Mouse (Mus musculus): Measurements from ENCODE around the gene Rgma. TPM values are rescaled to one million over a fixed set of nuclear protein-coding genes. Genes with fewer than 3 reads are reported as not detected.
A peak's percentile ranks its signal among the peaks of the same experiment; 100 is the strongest.

Rgma gene
- polyA plus RNA-seq, 1 experiment from 2014 or later: 10.0 TPM

DNA sequence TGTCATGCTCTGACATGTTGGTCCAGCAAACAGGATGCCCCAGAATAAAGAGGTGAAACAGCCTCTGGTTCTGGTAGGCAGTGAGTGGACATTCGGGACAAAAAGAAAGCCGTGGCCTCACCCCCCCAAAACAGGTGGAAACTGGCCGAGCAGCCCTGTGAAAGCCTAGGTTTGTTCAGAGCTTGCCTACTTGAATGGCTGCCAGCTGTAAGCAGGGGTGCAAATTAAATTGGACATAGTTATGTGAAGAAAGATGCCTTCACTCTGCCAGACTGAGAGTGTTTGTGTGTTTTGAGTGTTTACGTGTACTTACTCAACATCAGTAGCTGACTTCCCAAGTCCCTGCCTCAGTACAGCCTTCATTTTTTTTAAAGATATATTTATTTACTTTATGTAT is 18.7 kb downstream of the Rgma start:
- no peaks in the 10 kb centered on the region; the same call in 1 of the 2 replicates for H3K27me3 ChIP-seq (ENCODE audit: insufficient read depth, low read length)
- H3K36me3 ChIP-seq (ENCODE audit: insufficient read depth, low read length): no peaks in the 10 kb centered on the region
- H3K27ac ChIP-seq (ENCODE audit: low read length): peak overlapping the region; percentile 31; the same call in 1 of the 2 replicates
- 42% methylated on average over 4 of the region's 4 CpGs for WGBS
- H3K9me3 ChIP-seq (ENCODE audit: low read length): no peaks in the 10 kb centered on the region
- peak overlapping the region; percentile 84 for H3K4me2 ChIP-seq (replicated peaks; ENCODE audit: low read depth, low read length)
- H3K9ac ChIP-seq (replicated peaks; ENCODE audit: low read length): no peak overlapping the region
- ATAC-seq (ENCODE audit: low FRiP score, low TSS enrichment): no peak
- H3K4me3 ChIP-seq (ENCODE audit: low read length): peak overlapping the region; percentile 81
- peaks cover 51% of the 10 kb centered on the region for H3K4me1 ChIP-seq (ENCODE audit: insufficient read depth, low read length)

DNA sequence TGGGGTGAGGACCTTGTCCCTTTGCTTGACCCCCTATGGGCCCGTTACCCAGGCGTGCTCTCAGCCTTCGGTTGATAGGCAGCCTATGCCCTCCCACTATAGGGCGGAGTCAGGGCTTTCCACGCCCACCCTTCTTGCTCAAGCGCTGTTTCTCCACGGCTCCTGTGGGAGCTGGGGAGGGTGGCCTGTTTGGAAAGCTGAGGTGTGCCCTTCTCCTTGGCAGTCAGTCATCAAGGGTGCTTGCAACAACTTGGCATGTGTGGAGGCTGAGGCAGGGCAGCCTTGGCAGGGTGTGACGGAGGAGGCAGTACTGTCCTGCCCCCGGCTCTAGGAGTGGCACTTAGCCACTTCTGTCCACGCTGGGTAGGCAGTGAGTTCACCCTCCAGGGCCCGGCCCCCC is 23.0 kb downstream of the Rgma start:
- no peaks in the 10 kb centered on the region for H3K9me3 ChIP-seq (ENCODE audit: low read length)
- peak overlapping the region; percentile 64 for H3K4me2 ChIP-seq (replicated peaks; ENCODE audit: low read depth, low read length)
- no peak overlapping the region for H3K27ac ChIP-seq (ENCODE audit: low read length)
- no peaks in the 10 kb centered on the region for H3K27me3 ChIP-seq (ENCODE audit: insufficient read depth, low read length)
- ATAC-seq (ENCODE audit: low FRiP score, low TSS enrichment): peak; percentile 19
- 16% methylated on average over 11 of the region's 11 CpGs for WGBS
- peaks cover 61% of the 10 kb centered on the region for H3K4me1 ChIP-seq (ENCODE audit: insufficient read depth, low read length)
- H3K9ac ChIP-seq (replicated peaks; ENCODE audit: low read length): no peak overlapping the region
- H3K36me3 ChIP-seq (ENCODE audit: insufficient read depth, low read length): no peaks in the 10 kb centered on the region
- H3K4me3 ChIP-seq (ENCODE audit: low read length): 0 out of 2 replicates have a peak overlapping the region, but pooled peaks have one; percentile 5

DNA sequence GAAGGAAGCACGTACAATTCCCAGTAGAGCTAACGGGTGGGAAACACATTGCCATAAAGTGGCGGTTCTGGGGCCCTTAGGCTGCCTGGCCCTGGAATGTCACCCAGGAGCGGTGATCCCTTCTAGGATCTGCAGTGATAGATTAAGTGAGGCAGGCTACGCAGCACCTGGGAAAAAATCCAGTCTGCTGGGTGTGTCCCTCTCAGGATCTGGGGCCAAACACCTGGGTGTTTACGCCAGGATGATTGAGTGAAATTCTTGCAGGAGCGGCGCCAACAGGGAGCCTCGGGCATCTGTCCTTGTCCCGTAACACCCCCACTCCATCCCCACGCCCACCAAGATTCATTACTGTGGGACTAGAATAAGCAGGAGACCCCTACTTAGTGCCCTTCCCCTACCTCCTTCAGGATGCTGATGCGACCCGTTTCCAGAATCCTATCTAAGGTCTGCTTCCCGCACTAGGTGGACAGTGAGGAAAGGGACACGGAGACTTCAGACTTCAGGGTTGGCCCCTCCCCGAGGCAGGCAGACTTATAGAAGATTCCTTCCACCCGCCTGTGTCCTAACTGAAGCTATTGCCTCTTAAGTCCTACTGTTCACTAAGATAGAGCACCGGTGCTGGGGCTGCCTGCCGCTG is 23.6 kb downstream of the Rgma start:
- H3K4me1 ChIP-seq (ENCODE audit: insufficient read depth, low read length): peaks cover 62% of the 10 kb centered on the region
- H3K4me3 ChIP-seq (ENCODE audit: low read length): peak overlapping the region; percentile 40
- ATAC-seq (ENCODE audit: low FRiP score, low TSS enrichment): peak; percentile 25; the same call in 1 of the 2 replicates
- WGBS: 10% methylated on average over 19 of the region's 19 CpGs
- H3K4me2 ChIP-seq (replicated peaks; ENCODE audit: low read depth, low read length): peak overlapping the region; percentile 64
- H3K27ac ChIP-seq (ENCODE audit: low read length): no peak overlapping the region
- H3K9me3 ChIP-seq (ENCODE audit: low read length): no peaks in the 10 kb centered on the region
- no peaks in the 10 kb centered on the region for H3K36me3 ChIP-seq (ENCODE audit: insufficient read depth, low read length)
- no peaks in the 10 kb centered on the region for H3K27me3 ChIP-seq (ENCODE audit: insufficient read depth, low read length)
- H3K9ac ChIP-seq (replicated peaks; ENCODE audit: low read length): peak overlapping the region; percentile 57

DNA sequence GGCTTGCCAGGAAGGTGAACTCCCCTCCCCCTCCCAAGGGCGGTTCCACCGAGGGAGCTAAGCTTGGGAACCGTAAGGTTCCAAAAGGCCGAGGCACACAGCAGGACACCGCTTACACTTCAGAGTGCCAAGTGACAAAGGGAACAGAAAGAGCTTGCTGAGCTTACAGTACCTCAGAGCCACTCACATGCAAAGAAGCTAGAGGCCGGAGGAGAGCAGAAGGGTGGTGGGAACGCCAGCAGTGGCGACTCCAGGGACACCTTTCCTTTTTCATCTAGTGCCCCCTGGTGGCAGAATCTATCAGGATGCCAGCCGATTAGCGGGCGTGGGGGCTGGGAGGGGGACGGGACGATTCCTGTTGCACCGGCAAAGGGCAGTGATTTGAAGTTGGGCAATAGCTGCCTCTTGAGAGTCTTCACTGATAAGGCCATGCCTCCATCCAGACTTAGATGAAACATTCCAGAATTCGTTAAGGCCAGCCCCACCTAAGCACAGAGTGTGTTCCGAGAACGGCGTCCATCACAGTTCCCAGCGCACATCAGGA is 24.3 kb downstream of the Rgma start:
- ATAC-seq (ENCODE audit: low FRiP score, low TSS enrichment): peak; percentile 75
- Histone ChIP-seq H3K36me3 (ENCODE audit: insufficient read depth, low read length) (no peaks in the 10 kb centered on the region), H3K27ac (ENCODE audit: low read length) (peak overlapping the region; percentile 64; the same call in 1 of the 2 replicates), H3K9ac (replicated peaks; ENCODE audit: low read length) (peak overlapping the region; percentile 57), H3K4me2 (replicated peaks; ENCODE audit: low read depth, low read length) (peak overlapping the region; percentile 64), H3K9me3 (ENCODE audit: low read length) (no peaks in the 10 kb centered on the region), H3K4me3 (ENCODE audit: low read length) (peak overlapping the region; percentile 40), H3K27me3 (ENCODE audit: insufficient read depth, low read length) (no peaks in the 10 kb centered on the region), H3K4me1 (ENCODE audit: insufficient read depth, low read length) (peaks cover 60% of the 10 kb centered on the region)
- WGBS: 2% methylated on average over 19 of the region's 19 CpGs

DNA sequence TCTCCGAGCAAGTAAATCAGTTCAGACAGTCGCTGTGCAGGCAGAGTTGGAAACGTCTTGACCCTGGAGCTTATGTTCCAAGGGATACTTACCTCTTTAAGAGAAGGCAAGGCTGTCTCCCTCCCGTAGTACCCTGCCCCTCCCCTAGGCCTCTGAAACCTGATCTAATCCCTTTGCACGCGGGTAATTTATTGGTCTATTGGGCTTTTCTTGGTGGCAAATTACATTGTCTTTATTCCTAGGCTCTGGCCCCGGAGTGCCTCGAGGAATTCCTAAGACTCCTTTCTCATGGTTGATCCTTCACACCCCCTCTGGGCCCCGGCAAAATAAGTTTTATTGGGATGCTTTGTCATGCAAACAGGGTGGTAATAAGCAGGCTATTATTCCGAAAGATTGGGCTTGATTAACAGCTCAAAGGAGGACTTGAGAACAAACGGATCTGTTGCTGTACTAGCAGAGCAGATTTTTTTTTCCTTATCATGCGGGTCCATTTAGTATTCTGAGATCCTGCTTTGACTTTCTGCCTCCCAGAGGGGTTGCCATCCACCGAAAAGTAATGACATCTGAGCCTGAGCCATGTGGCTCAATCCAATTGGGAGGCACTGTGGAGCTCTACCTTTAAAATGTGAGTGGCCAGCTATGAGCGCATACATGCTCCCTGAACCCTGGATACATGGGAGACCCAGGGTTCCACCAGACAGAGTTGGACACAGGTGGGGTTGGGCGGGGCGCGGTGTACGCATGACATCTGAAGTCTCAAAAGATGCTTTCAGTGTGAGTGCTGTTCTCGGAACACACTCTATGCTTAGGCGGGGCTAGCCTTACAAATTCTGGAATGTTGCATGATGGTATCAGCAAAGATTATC is 25.0 kb downstream of the Rgma start:
- 15% methylated on average over 20 of the region's 20 CpGs for WGBS
- Histone ChIP-seq H3K4me3 (ENCODE audit: low read length) (peak overlapping the region; percentile 40), H3K4me1 (ENCODE audit: insufficient read depth, low read length) (peaks cover 60% of the 10 kb centered on the region), H3K9me3 (ENCODE audit: low read length) (no peaks in the 10 kb centered on the region), H3K36me3 (ENCODE audit: insufficient read depth, low read length) (peaks cover 1% of the 10 kb centered on the region; the same call in 1 of the 2 replicates), H3K27ac (ENCODE audit: low read length) (peak overlapping the region; percentile 64; the same call in 1 of the 2 replicates), H3K4me2 (replicated peaks; ENCODE audit: low read depth, low read length) (peak overlapping the region; percentile 64), H3K9ac (replicated peaks; ENCODE audit: low read length) (0 out of 2 replicates have a peak overlapping the region, but pooled peaks have one; percentile 19), H3K27me3 (ENCODE audit: insufficient read depth, low read length) (no peaks in the 10 kb centered on the region)
- ATAC-seq (ENCODE audit: low FRiP score, low TSS enrichment): peak; percentile 46

DNA sequence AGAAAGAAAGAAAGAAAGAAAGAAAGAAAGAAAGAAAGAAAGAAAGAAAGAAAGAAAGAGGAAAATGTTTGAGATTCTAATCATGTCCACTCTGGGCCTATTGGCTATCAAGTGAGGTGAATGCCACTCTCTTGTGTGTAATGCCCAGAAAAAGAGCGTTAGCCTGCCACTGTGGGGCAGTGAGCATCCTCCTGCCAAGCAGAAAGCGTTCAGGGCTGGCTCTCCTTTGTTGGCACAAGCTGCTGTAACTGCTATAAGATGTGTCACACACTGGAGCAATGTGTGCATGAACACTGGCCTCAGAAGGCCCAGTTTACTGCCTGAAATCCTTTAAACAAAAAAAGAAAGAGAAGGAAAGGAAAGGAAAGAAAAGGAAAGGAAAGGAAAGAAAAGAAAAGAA is 26.8 kb downstream of the Rgma start:
- Histone ChIP-seq H3K27ac (ENCODE audit: low read length) (no peak overlapping the region), H3K27me3 (ENCODE audit: insufficient read depth, low read length) (no peaks in the 10 kb centered on the region), H3K9ac (replicated peaks; ENCODE audit: low read length) (no peak overlapping the region), H3K36me3 (ENCODE audit: insufficient read depth, low read length) (peaks cover 13% of the 10 kb centered on the region), H3K4me3 (ENCODE audit: low read length) (no peak overlapping the region), H3K4me1 (ENCODE audit: insufficient read depth, low read length) (peaks cover 57% of the 10 kb centered on the region), H3K4me2 (replicated peaks; ENCODE audit: low read depth, low read length) (no peak overlapping the region), H3K9me3 (ENCODE audit: low read length) (0 out of 2 replicates have a peak, but pooled peaks cover 2% of the 10 kb centered on the region)
- no peak for ATAC-seq (ENCODE audit: low FRiP score, low TSS enrichment)
- 58% methylated on average over 2 of the region's 2 CpGs for whole genome bisulfite sequencing

DNA sequence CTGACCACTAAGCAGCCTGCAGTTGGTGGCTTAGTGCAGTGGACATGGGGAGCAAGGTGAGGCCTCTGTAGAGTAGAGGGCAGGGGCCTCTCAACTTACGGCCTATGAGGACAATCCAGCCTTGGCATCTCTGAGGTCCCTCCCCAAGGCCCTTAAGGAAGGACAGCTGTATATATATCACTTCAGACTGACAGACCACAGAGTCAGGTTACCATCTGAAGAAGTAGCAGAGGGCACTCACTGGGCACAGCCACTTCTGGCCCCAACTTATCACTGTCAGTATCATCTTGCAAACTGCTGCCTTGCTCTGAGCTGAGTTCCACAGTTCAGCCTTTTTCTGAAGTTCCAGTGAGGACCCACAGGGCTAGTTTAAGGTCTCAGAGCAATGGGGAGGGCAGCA is 27.4 kb downstream of the Rgma start:
- H3K27me3 ChIP-seq (ENCODE audit: insufficient read depth, low read length): no peaks in the 10 kb centered on the region
- no peak overlapping the region for H3K27ac ChIP-seq (ENCODE audit: low read length)
- H3K4me2 ChIP-seq (replicated peaks; ENCODE audit: low read depth, low read length): no peak overlapping the region
- H3K4me3 ChIP-seq (ENCODE audit: low read length): no peak overlapping the region
- H3K36me3 ChIP-seq (ENCODE audit: insufficient read depth, low read length): peaks cover 13% of the 10 kb centered on the region
- peak; percentile 49; the same call in 1 of the 2 replicates for ATAC-seq (ENCODE audit: low FRiP score, low TSS enrichment)
- H3K9me3 ChIP-seq (ENCODE audit: low read length): 0 out of 2 replicates have a peak, but pooled peaks cover 2% of the 10 kb centered on the region
- WGBS: 73% methylated on average over 1 of the region's 1 CpGs
- H3K4me1 ChIP-seq (ENCODE audit: insufficient read depth, low read length): peaks cover 54% of the 10 kb centered on the region
- no peak overlapping the region for H3K9ac ChIP-seq (replicated peaks; ENCODE audit: low read length)

DNA sequence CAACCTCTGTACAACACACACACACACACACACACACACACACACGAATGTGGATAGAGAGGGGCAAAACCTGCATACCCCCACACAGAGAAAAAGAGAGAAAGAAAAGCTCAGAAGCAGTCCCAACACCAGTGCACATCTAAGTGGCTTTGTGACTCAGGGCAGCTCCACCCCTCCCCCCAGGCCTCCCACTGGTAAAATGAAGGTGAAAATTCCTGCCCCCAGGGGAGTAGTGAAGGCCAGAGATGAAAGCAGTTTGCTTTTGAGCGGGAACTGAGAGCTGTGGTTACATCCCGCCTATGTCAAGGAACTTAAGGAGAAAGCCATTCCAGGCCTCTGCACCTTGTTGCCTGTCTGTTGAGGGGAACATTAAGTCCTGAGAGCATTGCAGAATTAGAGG is 28.2 kb downstream of the Rgma start:
- Histone ChIP-seq H3K4me1 (ENCODE audit: insufficient read depth, low read length) (peaks cover 45% of the 10 kb centered on the region), H3K27ac (ENCODE audit: low read length) (no peak overlapping the region), H3K4me2 (replicated peaks; ENCODE audit: low read depth, low read length) (no peak overlapping the region), H3K27me3 (ENCODE audit: insufficient read depth, low read length) (no peaks in the 10 kb centered on the region), H3K9me3 (ENCODE audit: low read length) (0 out of 2 replicates have a peak, but pooled peaks cover 2% of the 10 kb centered on the region), H3K9ac (replicated peaks; ENCODE audit: low read length) (no peak overlapping the region), H3K36me3 (ENCODE audit: insufficient read depth, low read length) (peaks cover 13% of the 10 kb centered on the region), H3K4me3 (ENCODE audit: low read length) (no peak overlapping the region)
- no peak for ATAC-seq (ENCODE audit: low FRiP score, low TSS enrichment)
- 33% methylated on average over 3 of the region's 3 CpGs for WGBS

DNA sequence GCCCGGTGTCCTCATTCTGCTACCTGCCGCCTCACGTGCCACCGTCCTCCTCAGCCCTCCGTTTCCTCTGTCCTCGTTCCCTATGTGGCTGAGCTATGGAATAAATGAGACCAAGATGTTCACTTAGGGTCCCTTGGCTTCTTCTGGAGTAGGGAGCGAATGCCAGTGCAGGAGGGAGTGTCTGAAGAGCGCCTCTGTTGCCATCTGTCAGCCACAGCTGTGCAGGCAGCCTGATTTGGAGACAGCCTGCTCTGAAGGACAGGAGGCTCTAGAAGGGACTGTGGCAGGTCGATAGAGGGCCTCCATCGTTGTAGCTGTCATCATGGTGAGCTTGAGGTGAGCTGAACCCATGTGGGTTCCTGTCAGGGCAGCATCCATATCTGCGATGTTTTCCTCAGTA is 30.2 kb downstream of the Rgma start:
- H3K4me2 ChIP-seq (replicated peaks; ENCODE audit: low read depth, low read length): no peak overlapping the region
- ATAC-seq (ENCODE audit: low FRiP score, low TSS enrichment): no peak
- H3K4me1 ChIP-seq (ENCODE audit: insufficient read depth, low read length): peaks cover 25% of the 10 kb centered on the region
- no peak overlapping the region for H3K27ac ChIP-seq (ENCODE audit: low read length)
- WGBS: 98% methylated on average over 11 of the region's 11 CpGs
- H3K36me3 ChIP-seq (ENCODE audit: insufficient read depth, low read length): peaks cover 23% of the 10 kb centered on the region
- 0 out of 2 replicates have a peak, but pooled peaks cover 2% of the 10 kb centered on the region for H3K9me3 ChIP-seq (ENCODE audit: low read length)
- no peak overlapping the region for H3K9ac ChIP-seq (replicated peaks; ENCODE audit: low read length)
- H3K27me3 ChIP-seq (ENCODE audit: insufficient read depth, low read length): no peaks in the 10 kb centered on the region
- H3K4me3 ChIP-seq (ENCODE audit: low read length): no peak overlapping the region

Measured in kidney, embryonic 16.5 days (tissue).